Mouse (Mus musculus): Measurements from ENCODE around the gene H2-Eb2.
A peak's percentile ranks its signal among the peaks of the same experiment; 100 is the strongest.

The H2-Eb2 gene

DNA sequence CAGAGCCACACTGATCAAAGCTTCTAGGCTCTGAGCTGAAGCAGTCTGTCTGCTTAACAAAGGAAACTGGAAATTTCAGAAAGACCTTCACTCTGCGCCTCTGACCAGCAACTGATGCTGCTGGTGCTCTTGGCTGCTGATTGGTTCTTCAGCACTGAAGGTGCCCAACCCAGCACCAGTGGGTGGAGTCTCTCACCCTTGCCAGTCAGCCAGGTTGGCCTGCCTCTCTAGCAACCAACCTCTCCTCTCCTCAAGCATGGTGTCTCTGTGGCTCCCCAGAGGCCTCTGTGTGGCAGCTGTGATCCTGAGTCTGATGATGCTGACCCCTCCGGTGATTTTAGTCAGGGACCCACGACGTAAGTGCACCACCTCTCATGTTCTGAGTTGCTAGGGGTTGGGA is at the start of gene H2-Eb2:
Gene H2-Eb2, plus strand, starts transcription at position 230 of the 400 bp plus-strand sequence.
- DNase-seq (ENCODE audit: low spot score in 2 of 2), result no peak

DNA sequence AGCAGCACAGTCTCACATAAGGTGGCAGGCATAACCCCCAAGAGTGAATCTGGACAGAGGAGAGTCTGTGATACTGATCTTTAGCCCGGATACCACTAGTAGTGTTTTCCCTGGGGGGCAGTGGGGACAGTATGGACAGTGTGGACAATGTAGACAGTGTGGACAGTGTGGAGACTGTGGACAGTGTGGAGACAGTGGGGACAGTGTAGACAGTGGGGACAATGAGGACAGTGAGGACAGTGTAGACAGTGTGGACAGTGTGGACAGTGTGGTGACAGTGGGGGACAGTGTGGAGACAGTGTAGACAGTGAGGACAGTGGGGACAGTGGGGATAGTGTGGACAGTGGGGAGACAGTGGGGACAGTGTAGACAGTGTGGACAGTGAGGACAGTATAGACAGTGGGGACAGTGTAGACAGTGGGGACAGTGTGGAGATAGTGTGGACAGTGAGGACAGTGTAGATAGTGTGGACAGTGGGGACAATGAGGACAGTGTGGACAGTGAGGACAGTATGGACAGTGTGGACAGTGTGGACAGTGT is 44.9 kb upstream of the H2-Eb2 start:
- no peak for DNase-seq (ENCODE audit: low spot score in 2 of 2)

DNA sequence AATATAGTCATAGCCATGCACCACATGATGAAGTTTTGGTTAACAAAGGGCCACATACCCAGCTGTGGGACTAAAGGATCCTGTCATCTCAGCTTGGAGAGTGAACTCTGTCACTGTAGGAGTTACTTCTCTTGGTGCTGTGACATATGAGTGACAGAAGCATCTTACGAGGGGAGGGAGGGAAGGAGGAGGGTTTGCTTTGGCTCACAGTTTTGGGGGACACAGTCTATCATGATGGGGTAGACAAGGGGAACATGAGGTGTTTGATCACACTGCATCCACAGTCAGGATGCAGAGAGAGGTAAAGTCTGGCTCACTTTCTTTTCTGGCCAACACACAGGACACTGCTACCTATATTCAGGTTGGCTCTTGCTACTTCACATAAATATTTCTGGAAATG is 43.6 kb upstream of the H2-Eb2 start:
- no peak for DNase-seq (ENCODE audit: low spot score in 2 of 2)

DNA sequence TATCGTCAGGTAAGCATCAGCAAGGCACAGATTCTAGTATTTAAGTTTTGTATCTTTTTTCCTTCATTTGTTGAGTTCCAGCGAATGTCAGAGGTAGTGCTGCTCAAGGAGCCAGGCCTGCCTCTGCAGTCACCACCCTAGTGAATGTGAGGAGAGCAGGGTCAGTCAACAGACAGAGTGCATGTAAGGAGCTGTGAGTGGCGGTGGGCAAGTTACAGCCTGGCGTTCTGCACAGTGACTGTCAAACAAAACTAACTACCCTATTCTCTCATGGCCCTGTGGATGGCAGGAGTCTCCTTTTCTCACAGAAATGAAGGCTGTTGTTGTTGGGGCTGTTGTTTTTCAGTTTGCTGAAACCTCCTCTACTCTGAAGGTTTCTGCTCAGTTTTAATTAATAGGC is 40.1 kb upstream of the H2-Eb2 start:
- DNase-seq (ENCODE audit: low spot score in 2 of 2), result no peak

DNA sequence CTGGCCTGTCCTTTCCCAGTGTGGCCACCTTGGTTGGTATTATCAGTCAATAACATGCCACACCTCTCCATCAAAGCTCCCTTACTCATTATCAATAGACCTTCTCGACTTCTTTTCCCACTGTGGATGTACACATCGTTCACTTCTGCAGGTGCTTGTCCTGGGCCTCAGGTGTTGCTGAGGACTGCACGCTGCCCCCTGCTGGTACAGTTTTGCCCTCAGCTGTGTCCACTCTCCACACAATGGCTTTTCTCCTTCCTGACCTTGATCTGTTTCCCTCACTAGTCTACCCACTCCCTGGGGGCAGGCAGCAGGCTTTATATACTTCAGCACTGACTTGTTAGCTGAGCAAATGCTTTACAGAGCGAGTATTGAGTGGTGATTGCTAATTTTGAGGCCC is 39.6 kb upstream of the H2-Eb2 start:
- DNase-seq (ENCODE audit: low spot score in 2 of 2), result no peak

DNA sequence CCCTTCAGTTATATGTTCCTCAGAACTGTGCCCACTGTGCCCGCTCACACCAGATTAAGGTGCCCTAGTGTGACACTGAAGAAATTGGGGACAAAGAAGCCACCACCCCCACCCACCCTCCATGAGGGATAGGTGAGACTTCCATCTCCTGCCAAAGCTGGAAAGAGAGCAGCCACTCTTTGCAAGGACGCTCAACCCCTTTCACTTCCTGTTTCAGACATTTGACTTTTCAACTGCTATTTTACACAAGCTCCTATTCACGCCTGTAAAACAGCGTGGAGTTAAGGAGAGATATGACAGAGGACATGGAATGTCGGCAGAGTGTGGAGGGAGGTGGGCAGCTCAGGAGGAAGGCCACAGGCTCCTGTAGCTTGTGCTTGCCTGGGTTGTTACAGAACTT is 39.0 kb upstream of the H2-Eb2 start:
- no peak for DNase-seq (ENCODE audit: low spot score in 2 of 2)

DNA sequence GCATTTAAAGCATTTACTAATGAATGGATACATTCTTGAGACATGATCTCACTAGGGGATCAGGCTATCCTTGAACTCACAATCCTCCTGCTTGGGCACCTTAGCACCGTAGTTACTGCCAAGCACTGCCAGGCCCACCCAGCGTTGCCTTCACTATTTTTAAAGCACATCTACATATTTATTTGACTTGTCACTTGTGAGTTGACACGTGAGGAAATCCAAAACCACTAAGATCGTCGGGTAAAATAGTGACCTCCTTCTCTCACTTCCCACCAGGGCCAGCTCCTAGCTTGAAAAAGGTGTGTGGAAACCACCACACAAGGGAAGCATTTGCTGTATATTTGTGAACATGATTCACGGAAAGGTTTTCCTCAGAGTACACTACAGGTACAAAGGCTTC is 38.5 kb upstream of the H2-Eb2 start:
- DNase-seq (ENCODE audit: low spot score in 2 of 2), result no peak

DNA sequence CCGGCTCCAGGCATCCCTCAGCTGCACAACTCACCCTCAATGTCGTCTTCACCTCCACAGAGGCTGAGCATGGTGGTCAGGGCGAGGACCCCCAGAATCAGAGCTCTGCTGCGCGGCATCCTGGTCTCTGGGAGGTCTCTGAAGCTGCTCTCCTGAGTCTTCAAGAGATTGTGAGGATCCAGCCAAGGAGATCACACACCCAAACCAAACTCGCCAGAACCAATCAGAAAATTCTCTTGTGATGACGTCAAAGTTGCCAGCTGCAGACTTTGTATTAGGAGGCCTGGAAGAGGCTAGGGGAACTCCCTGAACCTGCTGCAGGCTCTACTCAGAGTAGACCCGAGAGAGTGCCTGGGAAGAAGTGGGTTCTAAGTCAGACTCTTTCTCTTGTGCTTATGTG is 37.8 kb upstream of the H2-Eb2 start, which contains the start of gene H2-Aa:
Gene H2-Aa, minus strand, starts transcription at position 176 of the 400 bp plus-strand sequence.
- peak; percentile 48 to 95 for DNase-seq (ENCODE audit: low spot score in 2 of 2)

DNA sequence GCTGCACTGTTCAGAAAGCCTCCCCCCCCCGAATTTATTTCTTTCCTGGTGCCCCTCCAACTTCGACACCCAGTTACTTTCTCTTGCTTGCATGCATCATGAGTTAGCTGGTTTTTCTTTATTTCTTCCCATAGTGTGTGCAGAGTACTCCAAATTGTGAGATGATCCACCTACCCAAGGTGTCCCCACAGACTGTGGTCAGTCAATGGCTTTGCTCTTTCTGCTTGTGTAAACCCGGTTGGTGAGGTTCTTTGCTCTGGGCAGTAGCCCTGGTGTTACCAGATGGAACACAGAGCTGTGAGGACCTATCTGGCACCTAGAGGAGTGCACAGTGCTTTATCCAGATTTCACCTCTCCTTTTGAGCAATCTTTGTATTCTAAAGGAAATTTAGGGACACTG is 37.3 kb upstream of the H2-Eb2 start:
- no peak for DNase-seq (ENCODE audit: low spot score in 2 of 2)

DNA sequence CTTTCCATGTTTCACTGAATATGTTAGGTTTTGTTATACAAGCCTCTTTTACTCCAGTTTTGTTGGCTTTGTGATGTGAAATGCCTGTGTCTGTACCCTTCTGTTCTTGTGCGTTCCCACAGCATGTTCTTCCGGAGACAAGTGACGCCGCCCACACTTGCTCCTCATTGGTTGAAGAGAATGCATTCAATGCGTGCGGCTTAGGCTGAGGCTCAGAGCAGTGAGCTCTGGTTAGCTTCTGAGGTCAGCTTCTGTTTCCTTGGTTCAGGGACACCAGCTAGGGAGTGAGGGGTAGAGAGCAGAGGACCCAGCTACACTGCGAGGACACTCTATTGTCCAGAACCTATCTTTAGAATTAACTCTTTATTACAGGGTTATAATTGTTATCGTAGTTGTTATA is 33.9 kb upstream of the H2-Eb2 start:
- peak; percentile 39 to 88 for DNase-seq (ENCODE audit: low spot score in 2 of 2)

DNA sequence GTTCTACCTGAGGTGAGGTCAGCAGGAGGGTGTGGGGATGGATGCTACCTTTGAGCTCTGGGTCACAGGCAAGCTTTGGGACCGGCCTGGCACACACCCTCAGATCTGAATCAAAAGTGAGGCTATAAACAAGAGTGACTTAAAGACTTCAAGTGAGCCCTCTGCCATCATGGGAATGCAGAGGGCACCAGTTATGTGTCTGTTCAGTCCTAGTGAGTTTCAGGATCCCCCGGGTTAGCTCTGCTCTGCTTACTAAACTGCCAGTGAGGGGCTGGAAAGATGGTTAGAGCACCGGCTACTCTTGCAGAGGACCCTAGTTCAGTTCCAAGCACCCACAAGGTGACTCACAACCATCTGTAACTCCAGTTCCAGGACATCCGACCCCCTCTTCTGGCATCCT is 32.9 kb upstream of the H2-Eb2 start:
- no peak for DNase-seq (ENCODE audit: low spot score in 2 of 2)

DNA sequence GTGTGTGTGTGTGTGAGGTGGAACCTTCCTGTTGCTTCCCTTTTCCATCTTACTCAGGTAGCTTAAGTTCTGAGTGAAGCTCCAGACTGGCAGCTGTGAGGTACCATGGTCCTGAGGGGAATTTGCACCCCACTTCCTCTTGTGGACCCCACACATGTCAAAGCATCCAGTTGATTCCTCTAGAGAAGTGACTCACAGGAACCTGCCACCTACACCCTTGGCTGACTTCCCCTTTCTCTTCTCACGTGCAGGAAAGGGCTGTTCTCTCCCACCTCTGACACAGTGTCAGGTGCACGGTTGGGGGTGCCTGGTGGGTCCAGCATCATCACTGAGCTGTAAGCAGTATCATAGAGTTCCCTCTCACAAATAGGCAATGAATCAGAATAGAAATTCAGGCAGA is 31.9 kb upstream of the H2-Eb2 start:
- DNase-seq (ENCODE audit: low spot score in 2 of 2), result no peak

DNA sequence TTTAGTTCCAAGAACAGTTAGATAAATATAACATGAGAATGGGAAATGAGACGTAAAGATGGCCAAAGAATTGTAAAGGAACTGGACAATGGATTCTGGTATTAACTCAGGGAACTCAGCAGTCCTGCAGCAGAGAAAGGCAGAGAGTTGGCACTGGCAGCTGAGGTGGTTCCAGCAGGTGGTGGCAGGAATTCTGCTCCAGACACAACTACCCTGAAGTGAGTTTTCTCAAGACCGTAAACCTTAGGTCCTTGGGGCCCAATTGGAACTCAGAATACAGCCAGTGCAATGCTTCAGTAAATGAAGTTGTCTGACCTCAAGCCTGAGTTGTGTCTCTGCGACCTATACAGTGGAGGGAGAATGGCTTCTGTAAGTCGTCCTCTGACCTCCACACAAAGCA is 31.2 kb upstream of the H2-Eb2 start:
- no peak for DNase-seq (ENCODE audit: low spot score in 2 of 2)

DNA sequence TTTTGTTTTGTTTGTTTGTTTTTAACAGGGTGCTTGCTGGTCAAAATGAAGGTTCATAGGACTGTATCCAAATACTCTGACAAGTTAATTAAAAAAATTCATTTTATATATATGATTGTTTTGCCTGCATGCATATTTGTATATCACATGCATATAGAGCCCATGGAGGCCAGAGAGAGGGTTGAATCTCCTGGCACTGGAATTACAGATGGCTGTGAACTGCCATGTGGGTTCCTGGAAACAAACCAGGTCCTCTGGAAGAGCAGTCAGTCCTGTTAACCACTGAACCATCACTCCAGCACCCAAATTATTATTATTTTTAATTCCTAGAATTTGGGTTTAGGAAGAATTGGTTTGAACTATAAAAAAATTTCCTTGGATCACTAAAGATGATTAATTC is 30.2 kb upstream of the H2-Eb2 start:
- no peak for DNase-seq (ENCODE audit: low spot score in 2 of 2)

DNA sequence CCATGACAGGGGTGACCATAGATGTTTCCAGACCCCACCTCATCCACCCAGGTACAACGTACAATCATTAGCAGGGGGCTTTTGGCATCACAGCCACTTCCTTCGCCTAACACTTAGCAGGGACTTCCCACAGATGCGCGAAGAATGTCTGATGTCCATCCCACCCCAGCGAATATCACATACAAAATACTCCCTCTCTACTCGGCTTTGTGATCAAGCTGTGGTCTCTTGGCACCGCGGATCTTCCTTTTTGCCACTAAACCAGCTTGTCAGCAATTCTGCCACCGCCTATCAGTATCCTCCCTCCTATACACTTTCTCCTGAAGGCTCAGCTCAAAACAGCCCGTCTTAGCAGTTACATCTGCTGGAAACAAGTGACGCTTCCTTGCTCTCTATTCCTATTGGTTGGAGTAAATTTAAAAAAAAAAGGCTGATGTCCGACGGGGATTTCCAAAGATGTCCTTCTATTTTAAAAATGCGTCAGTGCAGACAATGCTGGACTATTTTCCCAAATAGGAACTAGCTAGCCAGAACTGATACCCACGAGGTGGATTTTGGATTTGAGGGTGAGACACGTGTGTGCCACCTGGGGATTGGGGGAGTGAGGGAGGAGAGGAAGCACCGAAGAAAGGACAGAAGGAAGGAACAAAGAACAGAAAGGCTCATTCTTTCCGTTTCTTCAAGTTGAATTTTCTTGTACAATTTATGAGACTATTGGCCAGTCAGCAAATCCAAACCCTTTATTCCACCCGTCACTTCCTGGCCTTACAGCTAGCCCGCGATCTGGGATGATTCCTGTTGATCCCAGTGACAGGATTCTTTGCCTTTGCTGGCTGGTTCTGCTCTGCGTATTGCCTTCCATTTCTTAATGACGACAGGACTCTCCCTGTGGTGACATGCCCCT is 29.3 kb upstream of the H2-Eb2 start:
- DNase-seq (ENCODE audit: low spot score in 2 of 2), result peak; percentile 19 to 71

DNA sequence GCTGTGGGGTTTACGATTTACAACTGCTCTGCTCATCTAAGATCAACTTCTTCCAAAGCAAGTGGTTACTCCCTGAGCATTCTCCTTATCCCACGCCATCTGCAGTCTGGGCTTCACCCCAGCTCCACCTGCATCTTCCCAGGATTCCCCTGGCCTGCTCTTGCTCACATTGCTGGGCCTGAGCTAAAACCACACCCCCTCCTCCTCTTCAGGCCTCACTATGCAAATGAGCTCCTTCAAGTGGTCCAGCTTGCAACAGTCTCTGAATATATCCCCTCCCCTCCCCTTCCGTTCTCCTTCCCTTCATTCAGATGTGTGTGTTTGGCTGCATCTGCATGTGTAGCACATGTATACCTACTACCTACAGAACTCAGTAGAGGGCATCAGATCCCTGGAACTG is 26.1 kb upstream of the H2-Eb2 start:
- no peak for DNase-seq (ENCODE audit: low spot score in 2 of 2)

DNA sequence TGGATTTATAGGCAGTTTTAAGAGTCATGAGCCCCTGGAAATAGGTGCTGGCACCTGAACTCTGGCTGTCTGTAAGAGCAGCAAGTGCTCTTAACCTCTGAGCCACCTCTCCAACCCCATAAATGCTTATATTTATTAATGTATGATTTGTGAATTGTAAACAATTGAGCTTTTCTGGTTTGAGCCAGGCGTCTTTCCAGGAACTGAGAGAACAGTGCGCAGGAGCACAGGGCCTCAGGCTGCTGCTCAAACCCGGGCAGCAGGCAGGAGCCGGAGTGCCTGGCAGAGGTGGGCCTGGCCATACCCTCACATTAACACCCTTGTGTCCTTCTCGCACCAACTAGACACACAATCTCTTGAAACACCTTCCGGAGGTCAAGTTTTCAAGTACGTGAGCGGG is 25.4 kb upstream of the H2-Eb2 start:
- DNase-seq (ENCODE audit: low spot score in 2 of 2), result no peak

DNA sequence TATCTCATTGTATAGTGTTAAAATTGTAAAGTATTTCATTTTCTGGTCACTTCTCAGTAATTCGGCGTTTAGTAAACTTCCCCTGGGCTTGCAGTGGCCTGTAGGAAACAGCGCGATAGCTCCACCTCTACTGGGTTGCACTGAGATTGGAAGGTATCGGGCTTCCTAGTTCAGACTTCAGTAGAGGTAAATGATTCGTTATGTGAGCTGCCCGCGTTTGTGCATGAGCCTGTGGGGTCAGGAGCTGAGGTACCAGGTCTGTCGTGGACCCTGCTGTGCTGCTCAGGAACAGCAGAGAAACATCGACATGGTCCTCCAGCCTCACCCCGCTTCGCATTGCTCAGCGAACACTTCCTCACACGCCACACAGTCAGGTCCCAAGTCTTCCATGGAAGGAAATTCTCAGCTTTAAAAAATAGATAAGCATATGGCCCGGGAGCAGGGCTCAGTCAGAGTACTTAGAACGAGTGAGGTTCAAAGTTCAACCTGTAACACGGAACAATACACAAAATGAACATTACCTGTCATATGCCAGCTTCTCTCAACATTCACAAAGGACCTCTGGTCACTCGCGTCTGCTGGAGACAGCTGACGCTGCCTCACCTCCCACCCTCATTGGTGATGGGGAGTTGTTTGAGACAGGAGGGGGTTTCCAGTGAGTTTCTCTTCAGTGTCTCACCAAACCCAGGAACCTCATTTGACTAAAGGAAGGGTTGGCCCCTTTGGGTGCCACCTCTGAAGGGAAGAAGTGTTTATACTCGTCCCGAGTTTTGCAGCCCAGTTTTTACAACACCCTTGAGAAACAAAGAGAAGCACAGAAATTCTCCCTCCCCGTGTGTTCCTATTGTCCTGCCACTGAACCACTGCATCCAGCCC is 24.5 kb upstream of the H2-Eb2 start:
- DNase-seq (ENCODE audit: low spot score in 2 of 2), result no peak

DNA sequence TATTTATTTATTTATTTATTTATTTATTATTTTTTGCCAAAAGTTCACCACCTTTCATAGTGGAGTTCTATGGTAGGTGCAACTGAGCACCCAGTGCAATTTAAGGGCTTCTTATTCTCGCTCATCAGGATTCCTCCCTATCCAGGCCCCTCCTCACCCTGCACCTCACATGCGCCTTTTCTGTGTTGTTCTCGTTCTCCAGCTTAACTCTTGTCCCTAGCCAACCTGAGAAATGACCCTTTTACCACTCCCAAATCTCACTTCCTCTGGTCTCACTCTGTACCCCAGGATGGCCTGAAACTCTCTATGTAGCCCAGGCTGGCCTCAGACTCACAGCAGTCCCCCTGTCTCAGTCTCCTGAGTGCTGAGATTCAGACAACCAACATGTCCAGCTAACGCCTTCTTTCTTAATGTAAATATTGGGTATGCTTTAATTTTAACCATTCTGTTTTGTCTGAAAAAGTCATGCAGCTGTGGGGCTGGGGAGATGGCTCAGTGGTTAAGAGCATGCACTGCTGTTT is 23.7 kb upstream of the H2-Eb2 start:
- DNase-seq (ENCODE audit: low spot score in 2 of 2), result no peak

DNA sequence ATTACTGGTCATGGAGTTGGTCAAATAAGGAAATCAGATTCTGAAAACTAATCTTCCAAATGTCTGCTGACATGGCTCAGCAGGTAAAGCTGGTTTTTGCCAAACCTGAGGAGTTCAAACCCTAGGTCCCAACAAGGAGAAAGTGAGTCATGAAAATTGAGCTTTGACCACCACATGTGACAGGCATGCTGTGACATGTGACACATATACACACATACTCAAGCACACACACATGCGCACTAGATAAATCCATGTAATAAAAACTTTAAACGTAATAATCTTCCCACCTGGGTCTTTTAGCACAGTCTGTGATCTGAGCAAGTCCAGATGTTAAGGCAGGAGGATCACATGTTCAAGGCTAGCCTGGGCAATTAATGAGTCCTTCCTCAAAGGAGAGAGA is 21.7 kb upstream of the H2-Eb2 start:
- DNase-seq (ENCODE audit: low spot score in 2 of 2), result no peak

DNA sequence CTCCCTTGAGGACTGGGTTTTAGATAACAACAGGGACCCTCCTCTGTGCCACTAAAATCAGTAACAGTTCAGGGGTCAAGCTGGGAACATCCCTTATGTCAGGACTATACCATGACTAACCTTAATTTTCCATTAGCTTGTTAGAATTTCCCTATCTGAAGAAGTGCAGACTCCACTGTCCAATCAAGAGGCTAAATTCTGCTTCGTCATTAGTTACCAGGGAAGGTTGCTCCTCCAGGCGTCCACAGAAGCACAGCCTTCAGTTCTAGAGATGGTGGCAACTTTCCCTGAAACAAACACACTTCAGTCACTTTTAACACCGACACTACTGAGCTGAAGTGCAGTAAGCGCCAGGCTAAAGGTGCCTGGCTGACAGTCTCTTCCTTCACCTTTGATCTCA is 20.7 kb upstream of the H2-Eb2 start:
- DNase-seq (ENCODE audit: low spot score in 2 of 2), result peak; percentile 38 to 87

DNA sequence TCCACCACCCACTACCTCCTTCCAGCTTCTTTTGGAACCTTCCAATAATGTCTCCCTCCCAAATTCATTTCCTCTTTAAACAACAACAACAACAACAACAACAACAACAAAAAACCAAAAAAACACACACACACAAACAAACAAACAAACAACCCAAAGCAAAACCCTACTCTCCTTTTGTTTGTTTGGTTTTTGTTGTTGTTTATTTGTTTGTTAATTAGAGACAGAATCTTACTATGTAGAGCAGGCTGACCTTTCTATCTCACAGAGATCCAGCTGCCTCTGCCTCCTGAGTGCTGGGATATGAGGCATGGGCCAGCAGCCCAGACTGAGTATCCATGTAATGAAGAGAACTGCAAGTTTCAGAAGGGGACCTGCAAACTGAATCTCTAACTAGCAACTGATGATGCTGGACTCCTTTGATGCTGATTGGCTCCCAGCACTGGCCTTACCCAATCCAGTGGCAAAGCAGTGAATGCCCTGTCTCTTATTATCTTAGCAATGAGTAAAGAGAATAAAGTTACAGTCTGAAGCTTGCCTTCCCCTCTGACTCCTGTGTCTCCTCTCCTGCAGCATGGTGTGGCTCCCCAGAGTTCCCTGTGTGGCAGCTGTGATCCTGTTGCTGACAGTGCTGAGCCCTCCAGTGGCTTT is 20.0 kb upstream of the H2-Eb2 start, which contains the start of gene H2-Eb1:
Gene H2-Eb1, plus strand, starts transcription at position 488 of the 651 bp plus-strand sequence.
- peak; percentile 73 to 96 for DNase-seq (ENCODE audit: low spot score in 2 of 2)

Measured in left cerebral cortex, adult 9 months (tissue).